Mouse (Mus musculus) mammary gland, adult 2 months (tissue): Measurements from ENCODE around the gene Btg1-ps1. TPM values are rescaled to one million over a fixed set of nuclear protein-coding genes. Genes with fewer than 3 reads are reported as not detected.

ENCODE experiments used
- polyA plus RNA-seq: library from polyadenylated mRNA; depleted of rRNA; stranded (reverse); fragments of >200 nt; gene quantifications from 2 replicates; pipeline ENCODE4 v1.2.3, GENCODE M21; 2012; ENCODE audit warnings: low replicate concordance; rRNA removed

Btg1-ps1 gene
- polyA plus RNA-seq: not detected in 2 replicates

GRCm38 (mm10) chrX:38018597-38018996, at the start of gene Btg1-ps1:
Gene Btg1-ps1, minus strand, starts transcription at chrX:38018815.

GRCm38 (mm10) chrX:38066175-38066574, 47.6 kb upstream of the Btg1-ps1 start, which contains the start of gene Rhox10:
Gene Rhox10, plus strand, starts transcription at chrX:38066475.

GRCm38 (mm10) chrX:38043014-38043413, 24.4 kb upstream of the Btg1-ps1 start, which contains the start of gene Btg1-ps2:
Gene Btg1-ps2, minus strand, starts transcription at chrX:38043114.

Other genes starting within 250 kb of the Btg1-ps1 start
- not detected in 2 replicates for gene Rhox5, start 214.0 kb downstream of the Btg1-ps1 start, polyA plus RNA-seq
- gene Rhox6, start 191.9 kb downstream of the Btg1-ps1 start, polyA plus RNA-seq: not detected in 2 replicates
- gene Rhox7a, start 187.1 kb downstream of the Btg1-ps1 start, polyA plus RNA-seq: not detected in 2 replicates
- not detected in 2 replicates for gene Rhox8, start 139.9 kb downstream of the Btg1-ps1 start, polyA plus RNA-seq
- gene Rhox7b, start 121.6 kb downstream of the Btg1-ps1 start, polyA plus RNA-seq: not detected in 2 replicates
- gene Rhox9, start 117.0 kb downstream of the Btg1-ps1 start, polyA plus RNA-seq: not detected in 2 replicates
- gene Btg1-ps2, start 24.3 kb upstream of the Btg1-ps1 start, polyA plus RNA-seq: not detected in 2 replicates
- gene Rhox10, start 47.7 kb upstream of the Btg1-ps1 start, polyA plus RNA-seq: not detected in 2 replicates
- gene Rhox11, start 66.3 kb upstream of the Btg1-ps1 start, polyA plus RNA-seq: not detected in 2 replicates
- not detected in 2 replicates for gene Rhox12, start 92.1 kb upstream of the Btg1-ps1 start, polyA plus RNA-seq
- not detected in 2 replicates for gene Rhox13, start 102.4 kb upstream of the Btg1-ps1 start, polyA plus RNA-seq
- 3.1 and 5.7 TPM in 2 replicates for gene Zbtb33, start 171.0 kb upstream of the Btg1-ps1 start, polyA plus RNA-seq
- gene Tmem255a, start 233.6 kb upstream of the Btg1-ps1 start, polyA plus RNA-seq: 0.92 and 1.3 TPM in 2 replicates